Mouse (Mus musculus) mouse embryonic stem cell (cell line): ENCODE measurements around the gene Mri1.
"Not testable (repeated sequence)": the region's sequence is repeated elsewhere in the genome, so short reads cannot be mapped to it uniquely, and the experiment has no call there.

Experiments used
- in situ Hi-C, 2 experiments: fragments of 300-500 bp; cut with MboI; formaldehyde crosslinking; loops; 1 replicate in 1 of 2; 3 replicates in 1 of 2; pipeline ENCODE4 v1.14.3; 2019 to 2020; ENCODE audit warnings: low sequenced_read_pairs in 2 of 2, low pct_unique_long_range_greater_than_20kb in 1 of 2, mixed read lengths in 1 of 2; ENCODE audit not compliant: unreplicated experiment in 1 of 2

Mri1 gene

DNA sequence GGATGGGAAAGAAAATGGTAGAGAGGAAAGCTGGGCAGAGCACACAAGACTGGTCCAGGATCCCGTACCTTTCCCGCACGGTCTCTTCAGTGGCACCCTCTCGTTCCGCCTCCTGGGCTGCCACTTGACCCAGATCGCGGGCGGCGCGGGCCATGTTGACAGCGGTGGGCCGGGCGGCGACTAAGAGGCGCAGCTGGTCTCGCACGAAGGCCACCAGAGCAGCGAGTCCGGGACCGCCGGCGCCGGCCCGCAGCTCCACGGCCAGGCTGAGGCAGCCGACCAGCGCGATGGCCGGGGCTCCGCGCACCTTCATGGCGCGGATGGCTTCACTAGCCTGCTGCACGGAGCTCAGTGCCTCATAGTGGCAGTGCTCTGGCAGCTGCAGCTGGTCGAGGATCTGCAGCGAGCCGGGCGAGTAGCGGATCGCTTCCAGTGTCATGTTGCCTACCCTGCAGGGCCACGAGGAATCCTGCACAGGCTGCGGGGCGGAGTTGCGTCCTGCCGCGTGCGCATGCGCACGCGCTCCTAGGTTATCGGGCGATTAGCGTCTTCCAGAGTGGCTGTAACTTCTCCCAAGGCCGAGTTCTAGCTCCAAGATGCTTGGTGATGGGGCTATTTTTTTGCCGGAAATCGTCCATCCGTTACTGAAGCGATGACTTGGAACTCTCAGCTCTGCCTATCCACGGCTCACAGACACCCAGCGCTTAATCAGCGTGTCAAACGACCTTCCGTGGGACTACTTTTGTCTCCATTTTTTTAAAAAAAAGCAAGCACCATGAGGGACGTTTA, at the start of gene Mri1:
Gene Mri1 (minus strand): TSS at position 505 of the 789 bp plus-strand sequence.
- in situ Hi-C loops = no loop called here

DNA sequence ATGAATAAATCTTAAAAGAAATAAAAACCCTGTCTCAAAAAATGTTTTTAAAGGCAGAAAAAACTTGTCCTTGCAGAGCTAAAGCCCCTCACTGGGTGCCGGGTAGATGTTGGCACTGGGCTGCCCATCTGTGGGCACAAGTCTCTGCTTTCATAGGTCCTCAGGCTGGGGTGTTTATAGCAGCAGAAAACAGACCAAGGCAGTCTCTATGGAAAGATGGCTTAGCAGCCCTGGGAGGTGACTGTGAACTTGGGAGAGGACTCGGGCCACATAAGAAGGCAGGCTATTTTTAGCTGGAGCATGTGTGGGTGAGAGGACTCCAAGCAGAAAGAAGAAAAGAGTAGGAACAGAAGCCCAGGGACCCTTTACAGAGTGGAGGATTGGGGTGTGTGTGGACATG, 46.8 kb upstream of the Mri1 start:
- in situ Hi-C loops = no loop called here

DNA sequence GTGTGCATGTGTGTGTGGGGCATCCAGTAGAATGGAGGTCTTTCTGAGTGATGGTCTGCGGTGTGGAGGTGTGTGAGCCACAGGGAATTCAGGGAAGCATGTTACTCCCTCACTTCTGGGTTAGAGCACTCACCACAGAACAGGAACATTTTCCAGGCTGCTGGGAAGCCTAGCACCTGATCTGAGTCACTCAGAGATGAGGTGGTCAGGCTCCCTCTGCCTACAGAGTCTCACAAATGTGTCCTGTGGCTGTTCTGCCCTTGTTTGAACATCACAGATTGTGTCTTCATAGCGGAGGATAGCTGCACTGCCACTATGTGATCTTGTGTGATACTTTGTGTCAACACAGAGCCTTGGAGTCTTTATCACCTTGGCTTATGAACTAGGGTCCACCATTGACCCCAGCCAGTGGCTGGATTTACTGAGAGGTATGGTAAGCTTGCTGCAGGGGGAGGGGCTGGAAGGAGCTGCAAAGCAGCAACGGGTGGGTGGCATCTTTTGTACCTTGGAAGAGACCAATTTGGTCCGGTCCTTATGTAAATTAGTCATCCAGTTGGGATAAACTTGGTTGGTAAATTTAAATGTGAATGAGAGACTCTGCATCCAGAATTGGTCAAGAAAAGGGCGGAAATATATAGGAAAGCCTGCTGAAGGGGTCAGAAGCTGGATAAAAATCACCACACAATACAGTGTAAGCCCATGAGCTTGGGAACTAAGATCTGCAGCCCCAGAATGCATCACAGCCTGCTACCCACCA, 40.1 kb upstream of the Mri1 start:
- in situ Hi-C loops = no loop called here

DNA sequence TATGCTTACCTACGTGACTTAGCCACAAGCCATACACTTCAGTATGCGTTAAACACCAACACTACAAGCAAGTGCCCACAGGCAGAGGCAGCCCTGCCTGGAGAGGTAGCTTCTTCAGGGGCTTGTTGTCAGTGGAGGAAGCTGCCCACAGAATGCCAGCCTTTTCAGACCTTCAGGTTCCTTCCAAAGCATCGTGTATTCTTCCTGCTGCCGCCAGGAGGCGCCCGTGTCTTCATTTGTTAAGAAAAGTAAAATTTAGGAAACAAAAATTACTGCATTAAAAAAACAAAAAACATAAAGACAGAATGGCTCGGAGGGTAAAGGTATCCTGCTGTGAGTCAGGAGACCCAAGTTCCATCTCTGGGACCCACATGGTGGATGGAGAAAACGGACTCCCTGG, 34.6 kb upstream of the Mri1 start:
- in situ Hi-C loops = loop anchor here (5.0 kb wide), 2 partner anchors 66 to 71 kb away; no protein-coding TSS in a partner anchor

DNA sequence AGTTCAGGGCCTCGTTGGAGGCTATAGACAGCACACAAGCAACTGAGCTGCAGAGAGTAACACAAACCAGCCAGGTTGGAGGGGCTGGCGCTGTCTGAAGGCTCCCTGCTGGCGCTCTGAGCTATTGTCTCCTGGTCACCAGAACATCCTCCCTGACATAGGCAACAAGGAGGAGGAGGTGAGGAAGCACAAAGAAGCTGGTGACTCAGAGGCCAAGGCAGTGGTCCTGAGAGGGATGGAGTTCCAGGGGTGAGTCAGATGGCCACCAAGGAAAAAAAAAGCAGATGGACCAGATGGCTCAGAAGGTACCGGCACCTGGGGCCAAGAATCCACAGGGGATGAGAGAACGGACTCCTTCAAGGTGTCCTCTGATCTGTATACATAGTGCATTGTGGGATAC, 34.0 kb upstream of the Mri1 start:
- in situ Hi-C loops = loop anchor here (5.0 kb wide), 2 partner anchors 66 to 71 kb away; no protein-coding TSS in a partner anchor

DNA sequence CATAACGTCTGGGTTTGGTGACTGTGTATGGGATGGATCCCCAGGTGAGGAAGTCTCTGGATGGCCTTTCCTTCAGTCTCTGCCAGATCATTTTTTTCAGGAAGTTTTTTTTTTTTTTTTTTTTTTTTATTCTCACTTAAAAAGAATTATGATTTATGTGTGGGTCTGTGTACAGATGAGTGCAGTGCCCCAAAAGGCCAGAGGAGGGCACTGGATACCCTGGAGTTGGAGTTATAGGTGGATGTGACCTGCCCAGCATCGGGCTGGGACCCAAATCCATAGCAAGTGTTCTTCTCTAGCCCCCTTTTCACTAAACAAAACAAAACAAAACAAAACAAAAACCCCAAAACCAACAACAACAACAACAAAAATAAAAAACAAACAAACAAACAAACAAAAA, 31.8 kb upstream of the Mri1 start:
- in situ Hi-C loops = no loop called here

DNA sequence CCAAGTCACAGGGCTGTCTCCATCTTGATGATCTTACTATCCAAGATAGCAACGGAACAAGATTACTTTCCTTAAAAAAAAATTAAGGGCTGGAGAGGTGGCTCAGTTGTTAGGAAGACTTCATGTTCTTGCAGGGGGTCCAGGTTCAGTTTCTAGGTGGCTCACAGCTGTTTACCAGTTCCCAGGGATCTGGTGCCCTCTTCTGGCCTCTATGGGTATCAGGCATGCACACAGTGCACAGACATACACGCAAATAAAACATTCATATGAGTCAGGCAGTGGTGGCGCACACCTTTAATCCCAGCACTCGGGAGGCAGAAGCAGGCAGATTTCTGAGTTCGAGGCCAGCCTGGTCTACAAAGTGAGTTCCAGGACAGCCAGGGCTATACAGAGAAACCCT, 28.5 kb upstream of the Mri1 start:
- in situ Hi-C loops = not testable (repeated sequence)

DNA sequence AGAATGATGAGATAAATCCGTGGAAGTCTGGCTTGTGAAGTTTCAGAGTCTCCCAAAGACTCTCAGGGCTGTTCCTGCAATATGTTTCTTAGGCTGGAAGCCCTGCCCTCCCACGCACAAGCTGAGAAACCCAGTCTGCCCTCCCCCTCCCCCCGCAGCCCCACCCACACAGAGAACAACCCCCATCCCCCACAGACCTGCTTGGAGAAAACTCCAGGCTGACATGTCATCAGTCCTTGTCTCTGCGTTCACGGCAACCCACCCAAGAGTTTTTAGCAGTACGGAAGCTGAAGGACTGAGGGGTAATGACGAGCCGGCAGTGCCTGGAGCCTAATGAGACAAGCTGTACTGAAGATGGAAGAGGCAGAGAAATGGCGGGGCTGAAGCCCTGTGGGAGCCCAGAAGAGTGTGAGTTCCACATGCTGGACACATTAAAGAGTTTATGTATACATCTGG, 27.5 kb upstream of the Mri1 start:
- in situ Hi-C loops = no loop called here

DNA sequence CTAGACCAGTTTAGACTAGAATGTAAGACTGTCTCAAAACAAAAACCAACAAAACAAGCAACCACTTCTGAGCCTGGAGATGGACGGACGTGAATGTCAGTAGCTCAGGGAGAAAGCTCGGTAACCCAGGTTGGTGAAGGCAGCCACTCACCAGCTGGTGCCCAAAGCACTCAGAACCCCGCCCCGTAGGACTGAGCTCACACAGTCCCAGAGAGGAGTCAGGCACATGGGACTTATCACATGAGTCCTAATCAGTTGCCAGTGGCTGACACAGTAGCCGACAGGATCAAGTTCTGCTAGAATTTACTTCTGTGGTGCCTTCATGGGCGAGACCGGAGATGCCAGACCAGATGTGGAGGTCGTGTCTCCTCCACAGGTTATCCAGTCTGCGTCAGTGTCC, 23.7 kb upstream of the Mri1 start:
- in situ Hi-C loops = no loop called here

DNA sequence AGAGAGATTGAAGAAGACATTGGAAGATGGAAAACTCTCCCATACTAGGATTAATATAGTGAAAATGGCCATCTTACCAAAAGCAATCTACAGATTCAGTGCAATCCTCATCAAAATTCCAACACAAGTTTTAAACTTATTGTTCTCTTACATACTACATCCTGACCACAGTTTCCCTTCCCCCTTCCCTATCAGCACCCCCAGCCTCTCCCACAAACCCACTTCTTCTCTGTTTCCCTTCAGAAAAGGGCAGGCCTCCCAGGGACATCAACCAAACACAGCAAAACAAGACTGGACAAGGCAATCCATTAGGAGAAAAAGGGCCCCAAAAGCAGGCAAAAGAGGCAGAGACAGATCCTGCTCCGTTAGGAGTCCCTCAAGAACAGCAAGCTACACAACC, 19.3 kb upstream of the Mri1 start:
- in situ Hi-C loops = no loop called here

DNA sequence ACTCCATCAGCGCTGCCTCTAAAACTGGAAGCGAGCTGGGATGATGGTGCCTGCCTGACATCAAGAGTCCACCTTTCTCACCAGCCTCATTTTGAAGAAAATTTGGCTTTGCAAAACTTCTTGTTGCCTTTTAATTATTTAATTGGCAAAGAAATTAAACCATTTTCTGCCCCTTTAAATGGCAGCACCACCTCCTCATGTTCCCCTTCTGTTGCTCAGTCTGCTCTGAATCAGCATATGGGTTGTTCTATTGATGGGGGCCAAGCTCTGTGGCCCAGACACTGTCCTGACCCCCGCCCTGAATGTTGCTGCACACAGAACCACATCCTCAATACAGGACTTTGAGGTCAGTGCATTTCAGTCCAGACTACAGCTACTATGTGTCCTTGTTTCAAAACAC, 16.8 kb upstream of the Mri1 start:
- in situ Hi-C loops = no loop called here

DNA sequence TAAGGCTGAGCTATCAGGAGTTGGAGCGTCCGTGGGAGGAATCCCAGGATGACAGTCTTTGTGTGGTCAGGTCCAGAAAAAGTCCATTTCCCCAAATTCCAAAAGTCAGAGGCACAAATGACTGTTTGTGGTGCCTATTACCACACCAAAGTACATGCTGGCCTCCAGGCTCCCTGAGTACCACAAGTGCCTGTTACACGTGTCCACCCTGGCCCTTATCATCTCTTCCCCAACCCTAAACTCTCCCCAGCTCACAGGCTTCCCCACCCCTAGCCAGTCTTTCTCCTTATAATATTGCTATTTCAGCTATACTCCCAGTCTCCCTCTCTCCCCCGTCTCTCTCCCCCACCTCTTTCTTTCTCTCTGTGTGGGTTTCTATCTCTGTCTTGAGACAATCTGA, 15.2 kb upstream of the Mri1 start:
- in situ Hi-C loops = no loop called here

DNA sequence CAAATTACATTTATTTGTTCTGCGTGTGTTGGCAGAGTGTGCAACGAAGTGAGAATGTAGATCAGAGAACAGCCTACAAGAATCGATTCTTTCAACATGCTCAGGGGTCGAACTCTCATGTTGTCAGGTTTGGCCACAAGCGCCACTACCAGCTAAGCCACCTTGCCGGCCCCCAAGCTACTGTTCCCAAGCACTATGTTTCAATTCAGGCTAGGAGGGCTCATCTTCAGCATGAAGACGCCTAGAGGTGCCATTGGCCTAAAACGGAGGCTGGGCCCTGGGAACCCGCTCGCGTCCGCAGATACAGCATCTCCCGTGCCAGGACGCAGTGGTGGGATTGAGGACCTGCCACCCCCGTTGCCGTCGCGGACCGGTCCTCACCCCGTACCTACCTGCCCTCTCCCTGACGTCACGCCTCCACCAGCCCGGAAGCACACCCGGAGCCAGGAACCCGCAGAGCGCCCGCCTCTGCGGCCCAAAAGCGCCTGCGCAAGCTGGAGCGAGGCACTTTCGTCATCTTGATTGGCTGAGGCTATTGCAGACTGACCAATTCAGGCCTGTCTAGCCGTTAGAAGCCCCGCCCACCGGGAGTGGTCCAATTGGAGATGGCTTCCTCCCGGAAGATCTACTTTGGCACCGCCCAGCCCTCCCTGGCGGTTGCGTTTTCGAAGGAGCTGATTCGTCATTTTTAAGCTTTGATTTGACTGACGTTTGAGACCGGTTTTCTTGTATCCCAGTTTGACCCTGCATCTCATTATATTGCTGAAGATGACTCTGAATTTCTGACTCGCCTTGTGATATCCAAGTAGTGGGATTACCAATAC, 13.0 kb upstream of the Mri1 start, which contains the start of gene Ccdc130:
Gene Ccdc130 (minus strand): TSS at position 431 of the 824 bp plus-strand sequence.
- in situ Hi-C loops = no loop called here

DNA sequence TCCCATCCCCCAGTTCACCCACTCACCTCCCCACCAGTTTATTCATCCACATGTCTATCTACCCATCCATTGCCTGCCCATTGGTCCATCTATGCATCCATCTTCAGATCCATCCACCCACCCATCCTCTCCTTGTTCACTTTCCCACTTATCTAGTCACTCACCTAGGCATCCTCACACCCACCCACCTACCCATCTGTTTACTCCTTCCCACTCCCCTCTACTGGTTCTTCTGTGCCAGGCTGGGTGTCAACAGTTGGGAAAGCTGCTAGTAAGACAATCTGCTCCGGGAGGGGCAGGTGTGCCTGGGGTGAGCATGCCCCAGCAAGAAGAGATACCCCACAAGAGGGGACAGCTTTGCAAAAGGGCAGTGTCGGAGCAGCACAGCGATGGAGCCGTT, 4.0 kb upstream of the Mri1 start:
- in situ Hi-C loops = no loop called here

DNA sequence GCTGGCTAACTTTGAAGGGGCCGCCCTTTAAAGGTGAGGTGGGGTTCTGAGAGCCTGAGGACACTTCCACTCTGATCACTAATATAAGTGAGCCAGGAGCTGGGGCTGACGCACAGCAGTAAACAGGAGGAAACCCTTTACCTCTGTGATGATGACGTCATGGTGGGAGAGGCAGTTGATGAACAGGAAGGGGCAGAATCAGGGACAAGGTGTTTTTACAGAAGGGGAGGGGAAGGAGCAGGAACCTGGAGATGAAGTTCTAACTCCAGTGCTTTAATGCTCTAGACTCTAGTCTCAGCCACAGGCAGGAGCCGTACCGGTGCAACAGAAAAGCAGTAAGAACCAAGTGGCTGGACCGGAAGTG, 686 bp downstream of the Mri1 start:
- in situ Hi-C loops = no loop called here

DNA sequence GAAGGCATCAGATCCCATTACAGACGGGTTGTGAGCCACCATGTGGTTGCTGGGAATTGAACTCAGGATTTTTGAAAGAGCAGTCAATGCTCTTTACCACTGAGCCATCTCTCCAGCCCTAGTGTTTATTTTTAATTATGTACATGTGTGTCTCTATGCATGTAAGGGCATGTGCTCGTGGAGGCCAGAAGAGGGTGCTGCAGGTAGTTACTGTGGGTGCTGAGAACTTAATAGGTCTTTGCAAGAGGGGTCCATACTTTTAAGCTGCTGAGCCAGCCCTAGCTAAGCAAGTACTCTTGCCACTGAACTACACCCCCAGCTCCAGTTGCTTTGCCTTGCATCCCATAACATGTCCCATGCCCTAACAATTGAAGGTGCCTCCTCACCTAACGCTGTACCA, 1.3 kb downstream of the Mri1 start:
- in situ Hi-C loops = no loop called here

DNA sequence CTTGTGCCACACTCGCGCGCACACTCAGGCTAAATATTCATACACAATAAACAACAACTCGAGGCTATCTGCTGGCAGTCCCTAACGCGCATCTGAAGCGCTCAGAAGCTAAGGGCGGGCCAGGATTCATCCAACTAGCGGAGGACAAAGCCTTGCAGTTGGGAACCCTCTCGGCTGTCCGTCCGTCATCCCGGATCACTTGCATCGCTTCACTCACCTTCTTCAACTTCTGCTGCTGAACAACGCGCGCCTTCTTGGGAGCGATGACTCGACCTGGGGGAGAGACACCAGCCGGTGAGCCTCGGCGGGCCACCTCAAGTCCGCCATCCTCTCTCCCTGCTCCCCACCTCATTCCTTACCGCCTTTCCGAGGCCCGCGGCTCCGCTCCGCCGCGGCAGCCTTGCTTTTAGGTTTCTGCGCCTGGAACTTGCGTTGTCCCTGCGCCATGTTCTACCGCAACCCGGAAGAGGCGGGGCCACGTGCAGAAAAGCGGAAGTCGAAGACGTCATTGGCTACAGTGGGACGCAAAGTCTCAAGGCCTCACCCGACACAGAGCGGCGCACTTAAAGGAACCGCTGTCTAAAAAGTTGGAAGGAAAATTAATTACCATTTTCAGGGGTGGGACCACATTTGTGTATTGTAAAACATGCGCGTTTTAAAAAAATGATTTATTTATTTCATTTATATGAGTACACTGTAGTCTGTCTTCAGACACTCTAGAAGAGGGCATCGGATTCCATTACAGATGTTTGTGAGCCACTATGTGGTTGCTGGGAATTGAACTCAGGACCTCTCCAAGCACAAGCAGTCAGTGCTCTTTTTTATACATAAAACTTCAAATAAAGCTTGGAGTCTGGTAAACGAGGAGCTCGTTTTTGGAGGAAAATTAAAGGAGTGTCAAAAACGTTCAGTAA, 7.6 kb downstream of the Mri1 start, which contains the start of gene D8Ertd738e:
Gene D8Ertd738e (minus strand): TSS at position 463 of the 914 bp plus-strand sequence.
- in situ Hi-C loops = no loop called here

DNA sequence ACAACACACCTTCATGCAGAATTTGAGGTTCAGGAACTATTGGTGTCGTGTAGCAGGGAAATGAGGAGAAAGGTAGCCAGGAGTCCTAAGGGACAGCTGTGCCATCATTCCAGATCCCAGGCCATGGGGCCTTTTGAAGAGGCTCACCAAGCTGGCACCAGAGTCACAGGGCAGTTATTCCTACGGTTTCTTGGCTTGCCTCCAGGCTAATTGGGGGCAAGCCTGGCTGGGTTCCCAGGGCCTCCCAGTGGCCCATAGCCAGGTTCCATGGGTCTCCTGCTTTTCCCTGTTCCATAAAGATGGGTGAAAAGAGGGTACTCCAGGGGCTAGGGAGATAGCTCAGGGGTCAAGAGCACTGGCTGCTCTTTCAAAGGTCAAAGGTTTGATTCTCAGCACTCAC, 15.3 kb downstream of the Mri1 start:
- in situ Hi-C loops = no loop called here
